Mouse (Mus musculus) kidney, adult 2 months (tissue): ENCODE measurements around the gene Serinc3.

Experiments
- CTCF ChIP-seq: fragments of 200-500 bp; conservative IDR thresholded peaks from 2 replicates; pipeline ENCODE4 v1.5.1; 2011; ENCODE audit warnings: low read depth, mild to moderate bottlenecking, control low read depth, low read length, moderate library complexity, mixed read lengths; ENCODE audit not compliant: insufficient read depth, insufficient read length
- POLR2A ChIP-seq: fragments of 200-500 bp; IDR thresholded peaks from one replicate; pipeline ENCODE4 v1.6.1; 2011; ENCODE audit warnings: low read depth, low read length, control low read depth

DNA sequence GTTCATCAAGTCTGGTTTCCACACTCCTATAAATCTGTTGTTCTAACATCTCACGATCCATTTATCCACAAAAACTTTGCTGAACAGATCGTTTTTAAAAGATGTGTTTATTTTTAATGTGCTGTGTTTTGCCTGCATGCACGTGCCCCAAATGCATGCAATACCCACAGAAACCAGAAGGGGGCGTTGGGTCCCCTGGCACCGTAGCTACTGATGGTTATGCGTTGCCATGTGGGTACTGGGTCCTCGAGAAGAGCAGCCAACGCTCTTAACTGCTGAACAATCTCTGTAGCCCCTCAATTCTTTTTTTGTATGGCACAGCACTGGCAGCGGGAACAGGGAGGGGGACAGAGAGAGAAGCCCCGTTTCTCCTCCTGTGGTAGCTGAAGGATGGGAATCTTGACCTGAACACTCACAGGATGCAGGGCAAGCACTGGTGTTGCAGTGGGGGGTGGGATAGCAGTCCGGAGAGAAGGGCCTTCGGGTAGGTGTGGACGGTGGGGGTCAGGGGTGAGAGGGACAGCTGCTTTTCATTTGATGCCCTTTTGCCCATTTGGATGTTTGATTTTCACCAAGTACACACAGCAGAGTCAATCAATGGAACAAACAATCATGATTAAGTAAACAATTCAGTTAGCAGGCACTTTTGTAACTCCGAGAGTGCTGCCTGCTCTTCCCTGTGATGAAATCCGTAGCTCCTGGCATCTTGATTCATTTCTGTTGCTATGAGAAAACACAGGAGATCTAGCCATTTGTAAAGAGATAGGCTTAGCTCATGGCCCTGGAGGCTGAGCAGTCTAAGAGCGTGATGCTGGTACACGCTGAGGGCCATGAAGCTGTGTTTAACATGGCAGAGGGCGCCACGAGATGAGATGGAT lies 58.3 kb downstream of the Serinc3 start:
- peak; percentile 80 for TF ChIP-seq CTCF
- no peak for TF ChIP-seq POLR2A
